Mouse (Mus musculus) kidney, adult 2 months (tissue): Measurements from ENCODE around the gene Foxp1. TPM values are rescaled to one million over a fixed set of nuclear protein-coding genes. Genes with fewer than 3 reads are reported as not detected.
A peak's percentile ranks its signal among the peaks of the same experiment; 100 is the strongest.

Experiments
- DNase-seq: peaks from one replicate; pipeline ENCODE4 v3.0.0; 2021
- H3K27ac ChIP-seq: fragments of 200-500 bp; 2 replicates; pipeline ENCODE4 v1.5.1; 2012; ENCODE audit warnings: low read depth, low read length, control low read depth, inconsistent platforms; ENCODE audit not compliant: insufficient read depth
- H3K27me3 ChIP-seq: fragments of 200-500 bp; replicated peaks from 2 replicates; pipeline ENCODE4 v1.6.1; 2012; ENCODE audit warnings: mild to moderate bottlenecking, moderate library complexity, low read length, inconsistent platforms; ENCODE audit not compliant: control insufficient read depth, insufficient read depth
- H3K36me3 ChIP-seq: fragments of 200-500 bp; 2 replicates; pipeline ENCODE4 v1.6.1; 2012; ENCODE audit warnings: mild to moderate bottlenecking, moderate library complexity, low read length, inconsistent platforms; ENCODE audit not compliant: control insufficient read depth, insufficient read depth
- H3K4me1 ChIP-seq: fragments of 200-500 bp; 2 replicates; pipeline ENCODE4 v1.6.1; 2011; ENCODE audit warnings: low read length; ENCODE audit not compliant: control insufficient read depth, insufficient read depth
- H3K4me3 ChIP-seq: fragments of 200-500 bp; 2 replicates; pipeline ENCODE4 v1.5.1; 2011; ENCODE audit warnings: mild to moderate bottlenecking, low read depth, low read length, control low read depth; ENCODE audit not compliant: insufficient read depth
- CTCF ChIP-seq: fragments of 200-500 bp; conservative IDR thresholded peaks from 2 replicates; pipeline ENCODE4 v1.5.1; 2011; ENCODE audit warnings: low read depth, mild to moderate bottlenecking, control low read depth, low read length, moderate library complexity, mixed read lengths; ENCODE audit not compliant: insufficient read depth, insufficient read length
- POLR2A ChIP-seq: fragments of 200-500 bp; IDR thresholded peaks from one replicate; pipeline ENCODE4 v1.6.1; 2011; ENCODE audit warnings: low read depth, low read length, control low read depth
- WGBS: fragments of 180-500 bp; shearing (Covaris S2); methylation state at CpG from one replicate; pipeline ENCODE4 v1.1.7; 2018; 5-methylcytosine and 5-hydroxymethylcytosine counted together
- polyA plus RNA-seq: library from polyadenylated mRNA; depleted of rRNA; stranded (reverse); fragments of >200 nt; gene quantifications from 2 replicates; pipeline ENCODE4 v1.2.3, GENCODE M21; 2012

Foxp1 gene
- polyA plus RNA-seq, 1 experiment: 32.8 TPM

DNA sequence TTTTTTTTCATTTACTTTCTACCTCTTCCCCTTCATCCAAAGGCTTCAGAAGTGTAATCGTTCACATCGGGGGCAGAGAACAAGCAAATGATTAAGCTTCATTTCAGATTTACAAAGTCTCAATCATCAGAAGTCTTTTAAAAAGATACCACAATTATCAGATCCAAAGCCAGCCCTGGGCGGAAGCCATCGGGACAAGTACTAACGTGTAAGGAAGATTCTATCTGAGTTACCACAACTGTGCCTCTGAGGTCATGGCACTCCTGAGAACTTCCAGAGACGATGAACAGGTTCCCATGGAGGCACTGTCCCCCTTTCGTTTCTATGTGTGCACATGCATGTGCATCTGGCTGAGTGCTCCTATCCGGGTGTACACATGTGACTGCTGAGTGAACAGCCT lies 269.2 kb downstream of the Foxp1 start:
- 74% methylated on average over 8 of the region's 8 CpGs for WGBS
- no peak overlapping the region for H3K27ac ChIP-seq

DNA sequence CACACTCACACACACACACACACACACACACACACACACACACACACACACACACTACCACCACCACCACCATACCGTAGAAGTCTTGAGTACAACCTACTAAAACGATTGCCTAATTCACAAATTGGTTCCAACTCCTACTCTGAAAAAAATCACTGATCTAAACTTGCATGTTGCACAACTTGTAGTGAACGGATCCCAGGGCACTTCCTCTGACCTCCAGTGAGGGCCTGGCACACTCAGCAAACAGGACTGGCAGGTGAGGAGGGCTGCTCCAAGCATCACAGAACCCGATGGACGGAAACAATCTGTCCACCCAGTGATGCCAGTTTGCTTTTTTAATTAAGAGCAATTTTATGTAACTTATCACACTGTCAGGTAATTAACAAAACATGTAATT lies 269.7 kb downstream of the Foxp1 start:
- no peak; the same call in 1 of the 2 replicates for TF ChIP-seq CTCF
- no peak for TF ChIP-seq POLR2A
- Histone ChIP-seq H3K36me3 (no peaks in the 10 kb centered on the region), H3K27ac (no peak overlapping the region), H3K27me3 (no peaks in the 10 kb centered on the region), H3K4me1 (no peaks in the 10 kb centered on the region), H3K4me3 (no peak overlapping the region)
- whole genome bisulfite sequencing: 63% methylated on average over 5 of the region's 5 CpGs
- no peak for DNase-seq

More for the DNA sequence above, 269.2 kb downstream of the Foxp1 start:
- Histone ChIP-seq H3K36me3 (no peaks in the 10 kb centered on the region), H3K27me3 (no peaks in the 10 kb centered on the region), H3K4me1 (no peaks in the 10 kb centered on the region), H3K4me3 (no peak overlapping the region)
- no peak for DNase-seq
- TF ChIP-seq POLR2A: no peak
- TF ChIP-seq CTCF: no peak

DNA sequence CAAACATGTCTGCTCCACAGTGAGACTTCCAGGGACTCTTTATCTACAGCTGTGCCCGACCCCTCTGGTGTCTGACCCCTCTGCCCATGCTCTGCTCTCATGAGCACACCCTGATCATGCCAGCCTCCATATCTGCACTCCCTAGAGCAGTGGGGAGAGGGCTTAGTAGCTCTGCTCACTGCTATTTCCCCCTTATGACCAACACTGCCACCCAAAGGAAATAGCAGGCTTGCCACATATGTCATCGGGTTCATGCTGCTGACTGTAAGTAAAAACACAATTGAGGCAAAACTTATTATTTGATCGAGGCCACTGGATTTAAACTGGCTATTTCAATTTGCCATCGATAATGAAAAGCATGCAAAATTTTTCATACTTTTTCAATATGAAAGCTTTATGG lies 270.6 kb downstream of the Foxp1 start:
- TF ChIP-seq CTCF: 0 out of 2 replicates have a peak, but pooled peaks have one; percentile 5
- TF ChIP-seq POLR2A: no peak
- no peak overlapping the region for H3K4me3 ChIP-seq
- no peaks in the 10 kb centered on the region for H3K4me1 ChIP-seq
- 90% methylated on average over 4 of the region's 4 CpGs for WGBS
- no peaks in the 10 kb centered on the region for H3K27me3 ChIP-seq
- no peak for DNase-seq
- H3K27ac ChIP-seq: no peak overlapping the region
- no peaks in the 10 kb centered on the region for H3K36me3 ChIP-seq

DNA sequence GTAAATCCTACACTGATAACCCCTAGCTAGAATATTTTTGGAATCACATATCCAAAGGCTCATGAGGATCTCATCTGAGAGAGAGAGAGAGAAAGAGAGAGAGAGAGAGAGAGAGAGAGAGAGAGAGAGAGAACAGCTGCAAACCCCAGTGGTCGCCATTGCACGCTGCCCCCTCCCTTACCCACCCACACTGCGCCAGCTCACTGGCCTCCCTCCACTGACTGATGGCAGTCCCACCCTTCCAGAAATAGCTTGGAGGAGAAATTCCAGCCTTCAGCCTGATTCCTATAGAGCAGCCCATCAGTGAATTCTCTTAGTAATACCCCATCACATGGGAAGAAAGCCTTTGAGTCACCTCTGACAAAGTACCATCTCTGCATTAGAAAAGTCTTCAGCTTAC lies 271.3 kb downstream of the Foxp1 start:
- no peak for TF ChIP-seq CTCF
- no peak for TF ChIP-seq POLR2A
- Histone ChIP-seq H3K4me1 (no peaks in the 10 kb centered on the region), H3K27me3 (no peaks in the 10 kb centered on the region), H3K27ac (no peak overlapping the region), H3K4me3 (no peak overlapping the region), H3K36me3 (no peaks in the 10 kb centered on the region)
- 100% methylated on average over 3 of the region's 3 CpGs for WGBS
- DNase-seq: no peak

DNA sequence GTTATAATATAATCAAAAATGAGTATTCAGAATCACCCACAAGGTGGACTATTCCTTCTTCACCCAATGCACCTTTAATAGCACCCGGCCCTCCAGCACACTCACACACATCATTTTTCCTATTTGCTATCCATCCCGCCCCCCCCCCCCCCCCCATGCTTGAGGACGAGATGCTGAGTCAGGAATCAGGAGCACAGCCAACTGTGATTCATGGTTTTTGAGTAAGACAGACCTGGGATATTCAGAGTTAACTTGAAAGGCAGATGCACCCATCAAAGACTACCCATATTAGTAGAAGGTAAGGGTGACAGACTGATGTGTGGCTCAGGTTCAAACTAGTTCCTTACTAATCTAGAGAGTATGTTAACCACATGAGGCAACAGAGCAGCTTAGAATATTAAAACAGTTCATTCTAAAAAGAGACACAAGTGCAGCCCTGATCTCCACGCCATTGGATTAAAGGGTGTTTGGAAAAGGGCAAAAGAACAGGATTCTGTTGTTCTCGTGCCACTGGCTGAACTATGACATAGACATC lies 273.0 kb downstream of the Foxp1 start:
- Histone ChIP-seq H3K27me3 (no peaks in the 10 kb centered on the region), H3K4me1 (no peaks in the 10 kb centered on the region), H3K4me3 (no peak overlapping the region), H3K36me3 (no peaks in the 10 kb centered on the region), H3K27ac (no peak overlapping the region)
- TF ChIP-seq POLR2A: no peak
- TF ChIP-seq CTCF: no peak
- DNase-seq: no peak
- WGBS: 76% methylated on average over 5 of the region's 5 CpGs

DNA sequence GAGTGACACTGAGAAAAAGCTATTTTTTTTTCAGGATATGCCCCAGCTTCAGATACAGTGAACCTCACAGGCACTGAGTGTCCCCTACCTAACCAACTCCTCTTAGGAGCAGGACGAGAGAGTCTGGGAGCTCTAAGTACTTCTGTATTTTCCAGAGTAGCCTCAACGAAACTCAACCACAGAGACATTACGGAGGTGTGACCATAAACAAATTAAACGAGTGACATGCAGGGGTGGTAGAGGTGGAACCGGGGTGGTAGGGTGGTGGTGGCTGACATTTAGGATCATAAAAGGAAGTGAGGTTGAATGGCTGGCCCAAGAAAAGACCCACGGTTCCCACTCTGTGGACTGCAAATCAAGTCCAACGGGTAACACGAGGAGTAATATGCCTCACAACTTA lies 274.1 kb downstream of the Foxp1 start:
- DNase-seq: no peak
- Histone ChIP-seq H3K27me3 (no peaks in the 10 kb centered on the region), H3K4me1 (no peaks in the 10 kb centered on the region), H3K36me3 (no peaks in the 10 kb centered on the region), H3K4me3 (no peak overlapping the region), H3K27ac (no peak overlapping the region)
- TF ChIP-seq CTCF (no peak), POLR2A (no peak)
- 66% methylated on average over 8 of the region's 8 CpGs for WGBS

DNA sequence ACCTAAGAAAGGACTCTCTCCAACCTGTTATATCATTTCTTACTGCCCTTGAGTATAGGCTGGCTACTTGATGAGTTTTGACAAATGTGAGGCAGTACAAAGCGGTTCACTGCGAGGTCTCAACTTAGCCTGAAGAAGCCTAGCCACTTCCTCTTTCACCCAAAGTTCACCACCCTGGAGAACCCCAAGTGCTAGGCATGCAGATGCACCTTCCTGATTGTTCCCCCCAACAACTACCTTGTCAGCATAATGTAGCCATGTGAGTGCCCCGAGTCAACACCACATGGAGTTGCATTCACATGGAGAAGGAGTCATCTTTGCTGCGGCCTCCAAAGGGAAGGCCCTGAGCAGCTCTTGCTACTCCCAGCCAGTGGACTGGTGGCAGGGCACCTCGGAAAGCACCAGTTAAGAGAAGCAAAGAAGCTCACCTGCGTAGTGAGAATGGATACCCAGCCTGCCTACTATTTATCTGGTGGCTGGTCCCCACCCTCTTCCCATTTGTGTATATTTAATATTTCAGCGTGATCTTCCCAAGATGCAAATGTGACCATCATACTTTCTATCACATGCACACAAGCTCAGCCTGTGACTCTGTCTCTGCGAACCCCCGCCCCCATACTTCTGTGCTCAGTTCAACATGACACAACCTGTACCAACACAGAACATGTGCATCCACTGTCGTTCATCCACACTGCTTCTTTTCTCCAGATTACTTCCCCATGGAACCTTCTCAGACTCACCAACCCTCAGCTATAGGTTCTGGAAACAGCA lies 280.7 kb downstream of the Foxp1 start:
- Histone ChIP-seq H3K27ac (no peak overlapping the region), H3K4me3 (no peak overlapping the region), H3K36me3 (no peaks in the 10 kb centered on the region), H3K27me3 (no peaks in the 10 kb centered on the region), H3K4me1 (no peaks in the 10 kb centered on the region)
- DNase-seq: no peak
- WGBS: 94% methylated on average over 10 of the region's 10 CpGs
- TF ChIP-seq CTCF (no peak), POLR2A (no peak)
